Mouse (Mus musculus) forebrain, embryonic 12.5 days (tissue): ENCODE results near the gene Ndufaf1. TPM values are rescaled to one million over a fixed set of nuclear protein-coding genes. Genes with fewer than 3 reads are reported as not detected.

Source experiments
- ATAC-seq: fragments of 200-750 bp; cut with Nextera tagmentation; 2 replicates; pipeline ENCODE4 v1.8.0; 2017; ENCODE audit warnings: moderate TSS enrichment; ENCODE audit not compliant: low FRiP score
- H3K27ac ChIP-seq: fragments of 300-500 bp; sonication (generic); 2 replicates; pipeline ENCODE4 v1.5.1; 2016; ENCODE audit warnings: mild to moderate bottlenecking
- H3K27me3 ChIP-seq: fragments of 300-500 bp; sonication (generic); 2 replicates; pipeline ENCODE4 v1.6.1; 2016; ENCODE audit warnings: mild to moderate bottlenecking
- H3K36me3 ChIP-seq: fragments of 300-500 bp; sonication (generic); replicated peaks from 2 replicates; pipeline ENCODE4 v1.6.1; 2016; ENCODE audit warnings: mild to moderate bottlenecking
- H3K4me1 ChIP-seq: fragments of 300-500 bp; sonication (generic); 2 replicates; pipeline ENCODE4 v1.6.1; 2016
- H3K4me2 ChIP-seq: fragments of 300-500 bp; sonication (generic); 2 replicates; pipeline ENCODE4 v1.6.1; 2016; ENCODE audit warnings: mild to moderate bottlenecking, moderate library complexity
- H3K4me3 ChIP-seq: fragments of 300-500 bp; sonication (generic); replicated peaks from 2 replicates; pipeline ENCODE4 v1.5.1; 2016; ENCODE audit warnings: mild to moderate bottlenecking
- H3K9ac ChIP-seq: fragments of 300-500 bp; sonication (generic); 2 replicates; pipeline ENCODE4 v1.6.1; 2016; ENCODE audit warnings: mild to moderate bottlenecking
- H3K9me3 ChIP-seq: fragments of 300-500 bp; sonication (generic); 2 replicates; pipeline ENCODE4 v1.6.1; 2016
- WGBS: fragments of 180-500 bp; shearing (Covaris S2); methylation state at CpG from one replicate; pipeline ENCODE4 v1.1.7; 2016; 5-methylcytosine and 5-hydroxymethylcytosine counted together
- polyA plus RNA-seq: library from polyadenylated mRNA; unstranded; fragments of >200 nt; fragmentation: Nextera tagmentation; extraction: Ambion mirVana; gene quantifications from 2 replicates; pipeline ENCODE4 v1.2.1, GENCODE M21; 2016

Ndufaf1 gene
- 37.4 and 37.6 TPM in 2 replicates for polyA plus RNA-seq

GRCm38 (mm10) chr2:119662220-119663182 lies at the start of gene Ndufaf1:
TSS of gene Ndufaf1 (minus strand) at chr2:119662827.
- no peaks in the 10 kb centered on the region for H3K9me3 ChIP-seq
- H3K4me3 ChIP-seq, result peak within 1 kb of the TSS; percentile 61
- H3K4me1 ChIP-seq, result peaks cover 8% of the 10 kb centered on the region
- peak within 1 kb of the TSS; percentile 62 for H3K4me2 ChIP-seq
- H3K36me3 ChIP-seq, result peaks cover 8% of the 10 kb centered on the region
- no peak within 1 kb of the TSS for H3K27ac ChIP-seq
- peaks cover 14% of the 10 kb centered on the region; the same call in 1 of the 2 replicates for H3K27me3 ChIP-seq
- 2% methylated on average over 44 of the region's 44 CpGs for WGBS
- ATAC-seq, result peak; percentile 81
- peak within 1 kb of the TSS; percentile 63 for H3K9ac ChIP-seq

- Histone ChIP-seq H3K9ac (no peak overlapping the region), H3K4me2 (no peak overlapping the region), H3K9me3 (no peaks in the 10 kb centered on the region), H3K36me3 (peaks cover 71% of the 10 kb centered on the region), H3K4me1 (no peaks in the 10 kb centered on the region), H3K27me3 (no peaks in the 10 kb centered on the region), H3K27ac (no peak overlapping the region), H3K4me3 (no peak overlapping the region)
- ATAC-seq, result no peak
- WGBS, result 92% methylated on average over 3 of the region's 3 CpGs
Measured at GRCm38 (mm10) chr2:119710011-119710410, 47.4 kb upstream of the Ndufaf1 start.

DNA sequence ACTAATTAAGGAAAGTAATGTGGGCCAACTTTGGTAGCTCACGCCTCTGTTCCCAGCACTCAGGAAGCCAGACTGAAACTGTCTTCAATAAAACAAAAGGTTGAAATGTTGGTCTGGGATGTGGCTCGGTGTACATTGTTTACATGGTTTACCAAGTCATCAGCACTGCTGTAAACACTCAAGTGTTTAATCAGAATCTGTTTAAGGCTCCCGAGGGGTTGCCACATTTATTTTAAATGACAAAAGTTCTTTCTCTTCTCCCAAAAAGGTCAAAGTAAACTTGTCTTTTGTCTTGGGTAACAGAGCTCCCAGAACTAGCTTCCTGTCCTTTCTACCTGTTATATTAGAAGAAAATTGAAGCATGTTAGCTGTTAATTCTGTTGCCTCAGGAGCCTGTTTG lies 45.0 kb upstream of the Ndufaf1 start:
- Histone ChIP-seq H3K4me1 (no peaks in the 10 kb centered on the region), H3K27me3 (no peaks in the 10 kb centered on the region), H3K9me3 (no peaks in the 10 kb centered on the region), H3K36me3 (peaks cover 69% of the 10 kb centered on the region), H3K4me3 (no peak overlapping the region), H3K9ac (no peak overlapping the region), H3K27ac (no peak overlapping the region), H3K4me2 (no peak overlapping the region)
- no peak for ATAC-seq
- 91% methylated on average over 3 of the region's 3 CpGs for WGBS

- Histone ChIP-seq H3K4me2 (no peak overlapping the region), H3K4me1 (no peaks in the 10 kb centered on the region), H3K36me3 (peaks cover 35% of the 10 kb centered on the region), H3K4me3 (no peak overlapping the region), H3K27me3 (no peaks in the 10 kb centered on the region), H3K9me3 (no peaks in the 10 kb centered on the region), H3K27ac (no peak overlapping the region), H3K9ac (no peak overlapping the region)
- ATAC-seq, result no peak
- 97% methylated on average over 2 of the region's 2 CpGs for WGBS
Measured at GRCm38 (mm10) chr2:119703171-119703570, 40.5 kb upstream of the Ndufaf1 start.

DNA sequence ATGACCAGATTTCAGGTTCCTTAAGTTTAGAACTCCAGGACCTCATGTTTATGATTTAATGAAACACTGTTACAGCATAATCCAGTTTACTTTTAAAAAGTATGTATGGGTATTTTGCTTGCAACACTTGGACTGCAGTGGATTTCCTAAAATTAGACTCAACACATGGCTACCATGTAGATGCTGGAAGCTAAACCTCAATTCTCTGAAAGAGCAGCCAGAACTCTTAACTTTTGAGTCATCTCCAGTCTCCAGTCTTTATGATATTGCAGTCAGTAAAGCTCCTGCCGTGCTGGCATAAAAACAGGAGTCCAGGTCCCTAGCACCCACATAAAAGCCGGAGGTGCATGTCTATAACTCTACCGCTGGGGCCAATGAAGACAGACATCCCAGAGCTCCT lies 37.3 kb upstream of the Ndufaf1 start:
- 88% methylated on average over 3 of the region's 3 CpGs for WGBS
- H3K4me1 ChIP-seq, result no peaks in the 10 kb centered on the region
- H3K27ac ChIP-seq, result no peak overlapping the region
- no peaks in the 10 kb centered on the region for H3K27me3 ChIP-seq
- no peak overlapping the region for H3K9ac ChIP-seq
- H3K36me3 ChIP-seq, result peaks cover 12% of the 10 kb centered on the region
- ATAC-seq, result no peak
- H3K4me3 ChIP-seq, result no peak overlapping the region
- H3K4me2 ChIP-seq, result no peak overlapping the region
- H3K9me3 ChIP-seq, result no peaks in the 10 kb centered on the region

DNA sequence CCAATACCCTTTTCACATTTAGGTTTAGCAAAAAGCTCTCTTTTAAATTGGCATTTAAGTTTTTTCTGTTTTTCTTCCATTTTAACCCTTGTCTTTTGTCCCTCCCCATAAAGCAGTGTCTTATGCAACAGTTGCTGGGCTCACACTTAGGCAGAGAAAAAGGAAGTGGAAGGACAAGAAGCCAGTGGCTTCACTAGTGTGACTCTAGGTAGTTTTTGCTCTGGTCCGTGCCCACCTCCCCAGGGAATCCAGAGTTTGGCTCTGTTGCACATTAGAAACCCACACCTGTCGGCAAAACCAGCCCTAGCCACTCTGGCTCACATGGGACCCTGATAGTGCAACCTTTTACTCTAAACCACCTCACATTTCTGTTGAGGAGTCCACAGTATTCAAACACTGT lies 35.8 kb upstream of the Ndufaf1 start:
- no peaks in the 10 kb centered on the region for H3K9me3 ChIP-seq
- no peak for ATAC-seq
- H3K27me3 ChIP-seq, result no peaks in the 10 kb centered on the region
- 91% methylated on average over 2 of the region's 2 CpGs for WGBS
- H3K9ac ChIP-seq, result no peak overlapping the region
- no peaks in the 10 kb centered on the region for H3K4me1 ChIP-seq
- H3K4me2 ChIP-seq, result no peak overlapping the region
- H3K27ac ChIP-seq, result no peak overlapping the region
- no peak overlapping the region for H3K4me3 ChIP-seq
- H3K36me3 ChIP-seq, result peaks cover 7% of the 10 kb centered on the region

GRCm38 (mm10) chr2:119696111-119696510 lies 33.5 kb upstream of the Ndufaf1 start:
- 84% methylated on average over 1 of the region's 1 CpGs for WGBS
- H3K9me3 ChIP-seq, result no peaks in the 10 kb centered on the region
- no peaks in the 10 kb centered on the region for H3K4me1 ChIP-seq
- peaks cover 12% of the 10 kb centered on the region for H3K36me3 ChIP-seq
- H3K27me3 ChIP-seq, result no peaks in the 10 kb centered on the region
- ATAC-seq, result no peak
- H3K4me3 ChIP-seq, result no peak overlapping the region
- H3K9ac ChIP-seq, result no peak overlapping the region
- H3K27ac ChIP-seq, result no peak overlapping the region
- H3K4me2 ChIP-seq, result no peak overlapping the region

DNA sequence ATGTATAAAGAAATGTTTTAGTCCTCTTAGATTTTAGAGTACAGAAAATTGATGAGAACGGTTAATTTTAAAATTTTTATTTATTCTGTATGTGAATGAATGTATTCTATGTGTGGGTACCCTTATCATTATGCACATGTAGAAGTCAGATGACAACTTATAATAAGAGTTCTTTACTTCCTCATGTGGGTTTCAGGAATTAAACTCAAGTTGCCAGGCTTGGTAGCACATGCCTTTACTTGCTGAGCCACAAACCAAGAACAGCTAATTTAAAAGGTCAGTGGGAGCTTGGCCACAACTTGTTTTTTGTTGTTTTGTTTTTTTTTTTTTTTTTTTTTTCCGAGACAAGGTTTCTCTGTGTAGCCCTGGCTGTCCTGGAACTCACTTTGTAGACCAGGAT lies 32.2 kb upstream of the Ndufaf1 start:
- Histone ChIP-seq H3K4me2 (no peak overlapping the region), H3K27me3 (no peaks in the 10 kb centered on the region), H3K4me1 (no peaks in the 10 kb centered on the region), H3K36me3 (peaks cover 12% of the 10 kb centered on the region), H3K27ac (no peak overlapping the region), H3K4me3 (no peak overlapping the region), H3K9me3 (no peaks in the 10 kb centered on the region), H3K9ac (no peak overlapping the region)
- WGBS, result 98% methylated on average over 1 of the region's 2 CpGs
- no peak for ATAC-seq

DNA sequence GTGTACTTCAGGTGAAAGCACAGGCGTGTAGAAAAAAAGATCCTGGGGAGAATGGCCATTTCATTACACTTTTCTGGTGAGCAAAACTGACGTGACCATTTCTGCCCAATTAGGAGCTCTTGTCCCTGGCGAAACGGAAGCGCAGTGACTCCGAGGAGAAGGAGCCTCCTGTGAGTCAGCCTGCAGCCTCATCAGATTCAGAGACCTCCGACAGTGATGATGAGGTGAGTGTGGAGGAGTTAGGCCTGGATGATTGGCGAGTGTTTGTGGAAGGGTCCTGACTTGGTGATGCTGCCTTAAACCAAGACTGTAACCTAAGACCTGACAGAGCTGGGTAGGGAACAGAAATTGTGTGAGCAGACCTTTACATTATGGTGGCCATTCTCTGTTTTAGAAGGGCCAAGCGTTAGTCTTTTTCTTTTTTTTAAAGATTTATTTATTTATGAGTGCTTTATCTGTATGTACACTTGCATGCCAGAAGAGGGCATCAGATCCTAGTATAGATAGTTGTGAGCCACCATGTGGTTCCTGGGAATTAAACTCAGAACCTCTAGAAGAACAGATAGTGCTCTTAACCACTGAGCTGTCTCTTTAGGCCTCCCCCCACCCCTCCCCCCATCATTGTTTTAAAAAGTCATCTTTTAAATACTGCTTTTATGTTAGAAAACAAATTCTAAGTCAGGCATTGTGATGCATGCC lies 29.5 kb upstream of the Ndufaf1 start:
- H3K36me3 ChIP-seq, result peaks cover 19% of the 10 kb centered on the region
- no peaks in the 10 kb centered on the region for H3K4me1 ChIP-seq

GRCm38 (mm10) chr2:119683706-119684105 lies 21.1 kb upstream of the Ndufaf1 start:
- Histone ChIP-seq H3K9me3 (no peaks in the 10 kb centered on the region), H3K27me3 (no peaks in the 10 kb centered on the region), H3K4me2 (no peak overlapping the region), H3K4me3 (no peak overlapping the region), H3K36me3 (peaks cover 20% of the 10 kb centered on the region), H3K4me1 (no peaks in the 10 kb centered on the region), H3K27ac (no peak overlapping the region), H3K9ac (no peak overlapping the region)
- no peak for ATAC-seq
- WGBS, result 83% methylated on average over 2 of the region's 2 CpGs

More for the DNA sequence above, 29.5 kb upstream of the Ndufaf1 start:
- no peaks in the 10 kb centered on the region for H3K27me3 ChIP-seq
- WGBS, result 79% methylated on average over 9 of the region's 9 CpGs
- no peak overlapping the region for H3K27ac ChIP-seq
- ATAC-seq, result no peak
- no peak overlapping the region for H3K4me3 ChIP-seq
- no peaks in the 10 kb centered on the region for H3K9me3 ChIP-seq
- H3K4me2 ChIP-seq, result no peak overlapping the region
- no peak overlapping the region for H3K9ac ChIP-seq

DNA sequence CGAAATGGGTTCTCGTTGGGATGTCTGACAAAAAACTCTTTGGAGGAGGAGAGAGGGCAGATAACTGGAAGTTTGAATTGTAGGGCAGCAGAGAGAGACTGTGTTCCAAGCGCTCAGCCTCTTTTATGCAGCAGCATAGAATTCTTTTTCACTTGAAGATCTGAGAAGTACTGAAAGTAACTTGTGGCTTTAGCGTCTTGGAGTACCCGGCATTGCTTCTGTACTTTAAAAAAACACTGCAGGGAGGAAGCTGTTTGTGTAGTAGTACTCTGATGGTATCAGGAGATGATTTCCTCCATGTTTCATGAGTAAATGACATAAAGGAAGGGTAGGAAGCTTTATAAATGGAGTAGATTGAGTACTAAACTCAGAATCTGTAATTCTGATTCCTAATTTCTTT lies 13.2 kb upstream of the Ndufaf1 start:
- 16% methylated on average over 5 of the region's 5 CpGs for WGBS
- Histone ChIP-seq H3K27ac (no peak overlapping the region), H3K4me1 (peaks cover 15% of the 10 kb centered on the region), H3K27me3 (peaks cover 2% of the 10 kb centered on the region; the same call in 1 of the 2 replicates), H3K4me2 (peak overlapping the region; percentile 85), H3K9ac (peak overlapping the region; percentile 98), H3K4me3 (peak overlapping the region; percentile 98), H3K36me3 (peaks cover 6% of the 10 kb centered on the region; the same call in 1 of the 2 replicates), H3K9me3 (no peaks in the 10 kb centered on the region)
- ATAC-seq, result no peak

DNA sequence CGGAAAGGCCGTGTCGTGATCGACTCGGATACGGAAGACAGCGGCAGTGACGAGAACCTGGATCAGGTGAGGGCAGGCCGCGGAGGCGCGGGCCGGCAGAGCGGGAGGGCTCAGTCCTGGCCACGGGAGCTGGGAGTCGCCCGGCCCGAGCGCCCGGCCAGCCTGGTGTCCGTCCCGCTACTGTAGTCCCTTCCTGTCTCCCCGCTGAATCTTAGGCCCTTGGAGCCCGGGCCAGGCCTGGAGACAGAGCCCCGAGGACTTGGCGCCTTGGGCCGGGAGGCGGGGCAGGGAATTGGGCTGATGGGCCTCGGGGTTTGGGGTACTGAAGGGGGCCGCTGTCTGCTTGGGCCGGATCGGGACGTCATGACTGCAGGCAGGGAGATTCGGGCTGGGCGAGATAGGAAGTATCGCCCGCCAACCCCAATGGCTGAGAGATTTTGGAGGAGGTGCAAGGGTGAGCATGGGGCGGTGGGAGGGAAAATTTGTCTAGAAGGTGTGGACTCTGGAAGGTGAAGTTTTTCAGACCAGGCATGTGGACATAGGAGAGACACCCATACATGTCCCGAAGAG lies 12.7 kb upstream of the Ndufaf1 start:
- Histone ChIP-seq H3K4me2 (peak overlapping the region; percentile 85), H3K4me3 (peak overlapping the region; percentile 98), H3K4me1 (peaks cover 15% of the 10 kb centered on the region), H3K9ac (peak overlapping the region; percentile 98), H3K27me3 (peaks cover 6% of the 10 kb centered on the region), H3K9me3 (no peaks in the 10 kb centered on the region), H3K36me3 (peaks cover 6% of the 10 kb centered on the region; the same call in 1 of the 2 replicates), H3K27ac (peak overlapping the region; percentile 78)
- under 1% methylated on average over 39 of the region's 39 CpGs for WGBS
- ATAC-seq, result peak; percentile 92
